Mouse (Mus musculus) T-cell, adult 2 months (primary cell): ENCODE measurements around the gene Ap1m1.
A peak's percentile ranks its signal among the peaks of the same experiment; 100 is the strongest.

Source experiments
- DNase-seq: peaks from one replicate; pipeline ENCODE4 v3.0.0; 2022; ENCODE audit warnings: low spot score

Ap1m1 gene

DNA sequence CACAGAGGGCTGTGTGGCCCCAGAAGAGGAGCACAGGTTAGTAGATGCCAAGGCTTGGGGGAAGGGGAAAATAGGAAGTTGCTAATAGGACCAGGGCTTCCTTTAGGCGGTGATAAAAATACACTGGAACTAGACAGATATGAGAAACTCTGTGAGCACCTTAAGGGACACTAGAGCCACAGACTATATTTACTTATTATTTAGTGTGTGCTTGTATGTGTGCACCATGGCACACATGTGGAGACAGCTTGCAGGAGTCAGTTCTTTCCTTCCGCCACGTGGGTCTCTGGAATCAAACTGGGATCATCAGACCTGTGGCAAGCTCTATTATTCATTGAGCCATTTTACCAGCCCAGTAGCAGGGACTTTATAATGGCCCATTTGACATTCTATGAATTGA, 55.3 kb downstream of the Ap1m1 start:
- DNase-seq: no peak

DNA sequence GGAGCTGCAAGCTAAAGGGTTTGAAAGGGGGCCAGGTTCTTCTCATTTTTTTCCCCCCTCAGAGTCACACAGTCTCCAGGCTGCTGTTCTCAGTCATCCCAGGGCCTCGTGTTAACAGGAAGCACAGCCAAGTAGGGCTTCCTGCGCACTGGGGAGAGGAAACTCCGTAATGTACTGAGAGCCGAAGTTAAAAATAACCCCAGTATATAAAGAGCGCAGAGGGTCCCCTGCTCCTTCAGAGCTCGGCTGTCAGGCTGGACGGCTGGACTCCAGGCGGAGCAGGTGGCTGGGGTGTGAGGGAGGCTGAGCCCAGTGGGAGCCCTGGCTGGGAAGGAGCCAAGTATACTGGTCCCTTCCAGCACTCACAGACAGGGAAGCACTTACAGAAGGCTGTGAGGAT, 55.9 kb downstream of the Ap1m1 start:
- peak; percentile 78 for DNase-seq

- no peak for DNase-seq
Measured at GRCm38 (mm10) chr8:72296561-72296960, 56.7 kb downstream of the Ap1m1 start.

GRCm38 (mm10) chr8:72298928-72299327, 59.1 kb downstream of the Ap1m1 start:
- no peak for DNase-seq

DNA sequence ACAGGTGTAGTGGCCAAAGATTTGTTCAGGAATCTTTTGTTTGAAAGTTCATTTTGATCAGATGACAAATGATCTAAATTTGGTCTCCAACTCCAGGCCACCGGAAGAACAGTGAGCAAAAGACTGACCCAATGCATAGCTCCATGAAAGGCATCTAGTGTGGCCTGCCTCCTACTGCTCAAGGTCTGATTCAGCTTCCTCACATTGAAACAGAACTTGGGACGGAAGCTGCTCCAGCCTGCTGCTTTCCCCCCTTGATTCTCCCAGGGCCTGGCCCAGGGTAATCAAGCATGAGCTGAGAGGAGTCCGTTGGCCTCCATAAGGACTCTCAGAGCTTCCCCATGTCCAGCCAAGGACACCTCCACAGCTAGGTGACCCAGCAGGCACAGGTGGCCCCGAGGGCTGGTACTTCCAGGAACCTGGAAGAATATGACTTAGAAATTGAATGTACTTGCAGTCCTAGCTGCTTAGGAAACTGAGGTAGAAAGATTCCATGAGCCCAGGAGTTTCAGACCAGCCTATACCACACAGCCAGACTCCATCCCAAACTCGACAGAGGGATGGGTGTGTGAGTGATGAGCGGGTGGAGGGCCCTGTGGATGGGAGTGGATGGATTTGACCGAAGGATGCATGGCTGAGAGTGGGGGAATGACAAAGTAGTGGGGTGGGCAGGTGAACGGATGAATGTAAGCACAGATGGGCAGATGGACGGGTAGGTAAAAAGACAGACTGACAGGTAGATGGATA, 61.0 kb downstream of the Ap1m1 start:
- DNase-seq: no peak

DNA sequence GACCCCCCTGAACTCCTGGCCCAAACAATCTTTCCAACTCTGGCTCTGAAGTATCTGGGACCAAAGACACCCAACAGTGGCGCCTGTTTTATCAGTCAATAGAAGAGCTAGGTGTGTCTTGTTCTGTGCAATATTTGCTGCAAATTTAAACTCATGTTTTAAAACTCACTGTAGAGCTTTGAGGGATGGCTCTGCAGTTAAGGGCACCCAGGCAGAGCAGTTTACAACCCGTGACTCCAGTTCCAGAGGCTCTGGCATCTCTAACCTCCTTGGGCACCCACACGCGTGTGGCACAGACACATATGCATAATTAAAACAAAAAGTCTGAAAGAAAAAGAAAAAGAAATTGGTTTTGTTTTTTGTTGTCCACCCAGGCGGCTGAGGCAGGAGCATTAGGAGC, 61.7 kb downstream of the Ap1m1 start:
- DNase-seq: no peak

DNA sequence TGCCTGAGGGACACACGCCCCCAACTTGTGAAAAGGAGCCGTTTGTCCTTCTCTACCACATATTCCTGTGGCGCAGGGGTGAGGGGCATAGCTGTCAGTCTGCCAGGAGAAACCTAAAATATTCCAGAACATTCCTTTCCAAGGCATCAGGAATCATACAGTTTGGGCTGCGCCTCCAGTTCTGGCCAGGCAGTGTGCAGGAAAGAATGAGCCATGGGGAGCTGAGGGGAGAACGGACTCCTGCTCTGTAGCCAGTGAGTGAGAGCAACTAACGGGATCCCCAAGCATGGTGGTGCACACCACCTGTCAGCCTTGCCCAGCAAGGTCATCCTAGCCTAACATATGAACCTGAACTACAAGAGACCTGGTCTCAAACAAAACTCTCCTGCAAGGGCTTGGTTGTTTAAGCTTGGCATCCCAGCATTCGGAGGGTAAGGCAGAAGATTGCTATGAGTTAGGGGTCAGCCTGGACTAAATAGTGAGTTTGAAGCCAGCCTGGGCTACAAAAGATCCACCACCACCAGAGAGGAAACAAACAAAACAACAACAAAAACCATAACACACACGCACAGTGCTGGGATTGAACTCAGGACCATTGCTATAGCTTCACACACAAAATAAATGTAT, 63.3 kb downstream of the Ap1m1 start:
- no peak for DNase-seq

- DNase-seq: no peak
Measured at GRCm38 (mm10) chr8:72303633-72304032, 63.8 kb downstream of the Ap1m1 start.

GRCm38 (mm10) chr8:72305210-72305905, 65.5 kb downstream of the Ap1m1 start, which contains the start of gene Gm10282:
TSS of gene Gm10282 (minus strand) at chr8:72305260.
- no peak for DNase-seq

GRCm38 (mm10) chr8:72306913-72307312, 67.1 kb downstream of the Ap1m1 start:
- no peak for DNase-seq
